Mouse (Mus musculus) bone marrow macrophage, adult 2 months (primary cell): ENCODE data around the gene Cnot8.

ENCODE experiments used
- CTCF ChIP-seq: IDR thresholded peaks from 2 replicates; pipeline ENCODE4 v1.5.1; 2012; ENCODE audit warnings: low read depth, mild to moderate bottlenecking, low read length, moderate library complexity
- POLR2A ChIP-seq: IDR thresholded peaks from 2 replicates; pipeline ENCODE4 v1.6.1; 2012; ENCODE audit warnings: mild to moderate bottlenecking, low read depth, low read length, borderline replicate concordance

- TF ChIP-seq POLR2A (no peak), CTCF (no peak)
Observed at GRCm38 (mm10) chr11:58100006-58100405, 3.9 kb upstream of the Cnot8 start.
